In the genomic region with DNA sequence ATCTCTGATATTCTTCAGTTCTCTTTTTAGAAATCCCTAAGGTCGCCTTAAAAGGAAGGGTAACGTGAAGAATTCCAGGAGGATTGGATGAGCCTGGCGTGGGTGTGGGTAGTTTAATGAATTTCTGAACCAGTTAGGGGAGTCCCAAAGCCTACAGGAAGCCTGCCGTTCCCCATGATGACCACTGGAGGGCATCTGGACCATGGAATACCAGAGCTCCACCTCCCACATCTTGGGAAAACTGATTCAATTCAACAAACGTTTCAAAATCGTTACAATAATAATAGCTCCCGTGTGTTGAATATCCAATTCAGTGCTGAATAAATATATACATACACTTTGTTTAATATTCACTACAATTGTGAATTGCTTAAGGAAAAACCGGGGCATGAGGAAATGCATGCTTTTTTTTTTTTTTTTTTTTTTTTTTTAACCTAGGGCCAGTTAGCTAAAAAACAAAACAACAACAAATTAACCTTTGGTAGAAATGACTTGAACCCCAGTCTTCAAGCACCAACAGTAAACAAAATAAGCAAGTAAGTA, we compare ENCODE assay signal across 10 mouse cellular contexts. TPM values are rescaled to one million over a fixed set of nuclear protein-coding genes. Genes with fewer than 3 reads are reported as not detected.
DNase-seq lines count a peak whose midpoint lies in the region; ATAC-seq lines count a peak whose summit lies in the region.
"Had no signal": no experiment of that assay in that cellular context is flagged by ENCODE, and none has a peak within 500 bp of the region (broad histone marks: within the 10 kb centered on the region; RNA-seq: fewer than 3 reads in every experiment).

No protein-coding gene starts in this region.

- no peaks in the 10 kb centered on the region for H3K9me3 ChIP-seq in kidney, embryonic 16.5 days (ENCODE audit: low read length)
- H3K9me3 ChIP-seq: embryonic facial prominence, embryonic 12.5 days; megakaryocyte, embryonic 14.5 days had no signal

- under 1% methylated on average over 8 of the region's 8 CpGs for WGBS in kidney, embryonic 16.5 days

- no peaks in the 10 kb centered on the region for H3K27me3 ChIP-seq in kidney, embryonic 16.5 days (ENCODE audit: insufficient read depth, low read length)
- H3K27me3 ChIP-seq: embryonic facial prominence, embryonic 12.5 days had no signal

- H3K4me3 ChIP-seq in kidney, embryonic 16.5 days (ENCODE audit: low read length) = no peak overlapping the region
- H3K4me3 ChIP-seq: embryonic facial prominence, embryonic 12.5 days; megakaryocyte, embryonic 14.5 days had no signal

- H3K9ac ChIP-seq in kidney, embryonic 16.5 days (replicated peaks; ENCODE audit: low read length) = no peak overlapping the region
- H3K9ac ChIP-seq: embryonic facial prominence, embryonic 12.5 days had no signal

- H3K36me3 ChIP-seq in kidney, embryonic 16.5 days (ENCODE audit: insufficient read depth, low read length) = no peaks in the 10 kb centered on the region
- H3K36me3 ChIP-seq: embryonic facial prominence, embryonic 12.5 days had no signal

- peak; percentile 55 for DNase-seq in kidney, adult 11 months
- peak; percentile 49 to 50 for DNase-seq in adrenal gland, adult 18-20 months (ENCODE audit: low spot score in 2 of 2)
- DNase-seq in embryo, embryonic 10.5 days (ENCODE audit: low spot score) = peak; percentile 95
- DNase-seq in heart, postnatal 14 days = peak; percentile 60 to 81
- peak; percentile 61 to 69 for DNase-seq in left cerebral cortex, adult 18-20 months (ENCODE audit: low spot score in 2 of 2)
- peak; percentile 35 for DNase-seq in naive thymus-derived CD4-positive, alpha-beta T cell, adult 2 months (ENCODE audit: low read depth)
- DNase-seq in thymus, postnatal 14 days = peak; percentile 30

- H3K4me2 ChIP-seq in kidney, embryonic 16.5 days (replicated peaks; ENCODE audit: low read depth, low read length) = no peak overlapping the region
- H3K4me2 ChIP-seq: embryonic facial prominence, embryonic 12.5 days had no signal

- ATAC-seq in kidney, embryonic 16.5 days (ENCODE audit: low FRiP score, low TSS enrichment) = no peak

- peaks cover 46% of the 10 kb centered on the region for H3K4me1 ChIP-seq in kidney, embryonic 16.5 days (ENCODE audit: insufficient read depth, low read length)

- H3K27ac ChIP-seq in kidney, embryonic 16.5 days (ENCODE audit: low read length) = no peak overlapping the region

- intact Hi-C loops in heart, postnatal 14 days (cut with DNase I) = loop anchor here (1.0 to 5.0 kb wide), 2 partner anchors 124 to 254 kb away; no protein-coding TSS in a partner anchor

RNA-seq across cellular contexts. Expression of gene Des, which starts 17.2 kb away (rescaled TPM):
- 41.6 and 53.6 TPM in 2 replicates for polyA plus RNA-seq in kidney, embryonic 16.5 days (2015; fragmentation: Nextera tagmentation; extraction: Ambion mirVana)
- 10 to 100 TPM; 15.9 to 21.3 TPM for total RNA-seq in adrenal gland, adult 18-20 months (2021)
- total RNA-seq in heart, postnatal 14 days (2021) = 1,000 to 10,000 TPM; 1,039 to 1,057 TPM
- under 1 TPM; 0.88 to 0.91 TPM for total RNA-seq in left cerebral cortex, adult 18-20 months (2021)

RNA-seq across cellular contexts. Expression of gene Dnpep, which starts 25.2 kb away (rescaled TPM):
- polyA plus RNA-seq in kidney, embryonic 16.5 days (2015; fragmentation: Nextera tagmentation; extraction: Ambion mirVana) = 168 and 184 TPM in 2 replicates
- 10 to 100 TPM; 90.1 to 90.6 TPM for total RNA-seq in adrenal gland, adult 18-20 months (2021)
- 10 to 100 TPM; 85.6 to 88.5 TPM for total RNA-seq in heart, postnatal 14 days (2021)
- total RNA-seq in left cerebral cortex, adult 18-20 months (2021) = 10 to 100 TPM; 56.5 to 57.4 TPM

RNA-seq across cellular contexts. Expression of gene Speg, which starts 32.2 kb away (rescaled TPM):
- 61.4 and 61.5 TPM in 2 replicates for polyA plus RNA-seq in kidney, embryonic 16.5 days (2015; fragmentation: Nextera tagmentation; extraction: Ambion mirVana)
- 10 to 100 TPM in 1 of 2 experiments, 1 to 10 TPM in 1; 7.3 to 10.8 TPM for total RNA-seq in adrenal gland, adult 18-20 months (2021)
- 100 to 1,000 TPM; 125 to 126 TPM for total RNA-seq in heart, postnatal 14 days (2021)
- total RNA-seq in left cerebral cortex, adult 18-20 months (2021) = 100 to 1,000 TPM; 181 to 191 TPM

Comparison
In these comparisons a context has a peak if more than half of its experiments do, and no peak if none do; other contexts are left out.
1. DNase-seq: peak in every context shown above with its lines; median percentile 95 in embryo, embryonic 10.5 days; 70 in heart, postnatal 14 days; 65 in left cerebral cortex, adult 18-20 months; 55 in kidney, adult 11 months; 50 in adrenal gland, adult 18-20 months; 35 in naive thymus-derived CD4-positive, alpha-beta T cell, adult 2 months; 30 in thymus, postnatal 14 days.
2. RNA of gene Des, which starts 17.2 kb away (total RNA-seq): 1,039 to 1,057 TPM in heart, postnatal 14 days; 15.9 to 21.3 TPM in adrenal gland, adult 18-20 months and 0.88 to 0.91 TPM in left cerebral cortex, adult 18-20 months; every median in the first group is over 10 times any median in the second.
3. RNA of gene Speg, which starts 32.2 kb away (total RNA-seq): 181 to 191 TPM in left cerebral cortex, adult 18-20 months and 125 to 126 TPM in heart, postnatal 14 days; 7.3 to 10.8 TPM in adrenal gland, adult 18-20 months; every median in the first group is over 10 times any median in the second.